Mouse (Mus musculus) megakaryocyte, embryonic 14.5 days (primary cell): ENCODE data around the gene Syngr3. TPM values are rescaled to one million over a fixed set of nuclear protein-coding genes. Genes with fewer than 3 reads are reported as not detected.

Experiments
- H3K27me3 ChIP-seq: replicated peaks from 2 replicates; pipeline ENCODE3; 2012; ENCODE audit warnings: inconsistent platforms
- H3K36me3 ChIP-seq: replicated peaks from 2 replicates; pipeline ENCODE3; 2012; ENCODE audit warnings: low read length, inconsistent platforms, mixed read lengths
- H3K4me1 ChIP-seq: 2 replicates; pipeline ENCODE4 v1.6.1; 2012; ENCODE audit warnings: inconsistent platforms
- H3K4me3 ChIP-seq: replicated peaks from 2 replicates; pipeline ENCODE3; 2012; ENCODE audit warnings: moderate library complexity, mild to moderate bottlenecking, inconsistent platforms
- H3K9me3 ChIP-seq: 2 replicates; pipeline ENCODE4 v1.6.1; 2012; ENCODE audit warnings: inconsistent platforms
- FLI1 ChIP-seq: IDR thresholded peaks from 2 replicates; pipeline ENCODE4 v1.6.1; 2012; ENCODE audit warnings: low read length, inconsistent platforms, mixed read lengths
- GATA1 ChIP-seq: IDR thresholded peaks from 3 replicates; pipeline ENCODE4 v1.6.1; 2012; ENCODE audit warnings: mixed read lengths, low read length, inconsistent platforms, borderline replicate concordance
- polyA plus RNA-seq: library from polyadenylated mRNA; stranded (reverse); fragments of >175 nt; gene quantifications from 2 replicates; pipeline ENCODE4 v1.2.3, GENCODE M21; 2012; ENCODE audit warnings: low replicate concordance; ENCODE audit not compliant: insufficient read depth

Gene Syngr3
- polyA plus RNA-seq, 1 experiment = 0.04 TPM

- no peaks in the 10 kb centered on the region for H3K36me3 ChIP-seq
- peaks cover 61% of the 10 kb centered on the region for H3K27me3 ChIP-seq
- TF ChIP-seq GATA1 = no peak
- no peak for TF ChIP-seq FLI1
- H3K4me1 ChIP-seq = peaks cover 19% of the 10 kb centered on the region
- peak within 1 kb of the TSS; percentile 84 for H3K4me3 ChIP-seq
- no peaks in the 10 kb centered on the region for H3K9me3 ChIP-seq
Measured at GRCm38 (mm10) chr17:24658017-24658758, 31.6 kb downstream of the Syngr3 start, which contains the start of gene Npw. Gene Npw (minus strand): TSS chr17:24658457.

- Histone ChIP-seq H3K27me3 (peaks cover 84% of the 10 kb centered on the region), H3K4me3 (no peak overlapping the region), H3K9me3 (no peaks in the 10 kb centered on the region; the same call in 1 of the 2 replicates), H3K4me1 (peaks cover 26% of the 10 kb centered on the region), H3K36me3 (no peaks in the 10 kb centered on the region)
- no peak for TF ChIP-seq GATA1
Measured at GRCm38 (mm10) chr17:24654969-24655368, 34.8 kb downstream of the Syngr3 start.

GRCm38 (mm10) chr17:24653967-24654710 lies 35.6 kb downstream of the Syngr3 start:
- peak overlapping the region; percentile 65 for H3K4me3 ChIP-seq
- no peaks in the 10 kb centered on the region for H3K36me3 ChIP-seq
- H3K27me3 ChIP-seq = peaks cover 86% of the 10 kb centered on the region
- peaks cover 34% of the 10 kb centered on the region for H3K4me1 ChIP-seq
- H3K9me3 ChIP-seq = no peaks in the 10 kb centered on the region; the same call in 1 of the 2 replicates
- TF ChIP-seq FLI1 = no peak
- TF ChIP-seq GATA1 = no peak

GRCm38 (mm10) chr17:24651835-24652234 lies 37.9 kb downstream of the Syngr3 start:
- H3K27me3 ChIP-seq = peaks cover 85% of the 10 kb centered on the region
- H3K4me3 ChIP-seq = no peak overlapping the region
- no peaks in the 10 kb centered on the region for H3K36me3 ChIP-seq
- H3K9me3 ChIP-seq = no peaks in the 10 kb centered on the region; the same call in 1 of the 2 replicates
- peaks cover 35% of the 10 kb centered on the region for H3K4me1 ChIP-seq
- TF ChIP-seq GATA1 = no peak
- TF ChIP-seq FLI1 = no peak

GRCm38 (mm10) chr17:24650766-24651165 lies 39.0 kb downstream of the Syngr3 start:
- TF ChIP-seq FLI1 (no peak), GATA1 (no peak)

GRCm38 (mm10) chr17:24650070-24650616 lies 39.6 kb downstream of the Syngr3 start, which contains the start of gene Slc9a3r2:
Gene Slc9a3r2 (minus strand): TSS chr17:24650327.
- peaks cover 90% of the 10 kb centered on the region for H3K27me3 ChIP-seq
- H3K9me3 ChIP-seq = no peaks in the 10 kb centered on the region; the same call in 1 of the 2 replicates
- TF ChIP-seq FLI1 (no peak), GATA1 (no peak)

More at GRCm38 (mm10) chr17:24650766-24651165, 39.0 kb downstream of the Syngr3 start:
- Histone ChIP-seq H3K27me3 (peaks cover 84% of the 10 kb centered on the region), H3K9me3 (no peaks in the 10 kb centered on the region; the same call in 1 of the 2 replicates), H3K36me3 (no peaks in the 10 kb centered on the region), H3K4me1 (peaks cover 36% of the 10 kb centered on the region), H3K4me3 (no peak overlapping the region)

GRCm38 (mm10) chr17:24649581-24650069 lies 40.1 kb downstream of the Syngr3 start:
- Histone ChIP-seq H3K36me3 (no peaks in the 10 kb centered on the region), H3K9me3 (no peaks in the 10 kb centered on the region; the same call in 1 of the 2 replicates), H3K27me3 (peaks cover 92% of the 10 kb centered on the region), H3K4me3 (peak overlapping the region; percentile 90), H3K4me1 (peaks cover 47% of the 10 kb centered on the region)
- TF ChIP-seq GATA1 (no peak), FLI1 (no peak)

More at GRCm38 (mm10) chr17:24650070-24650616, 39.6 kb downstream of the Syngr3 start, which contains the start of gene Slc9a3r2:
- H3K4me1 ChIP-seq = peaks cover 42% of the 10 kb centered on the region
- H3K36me3 ChIP-seq = no peaks in the 10 kb centered on the region
- H3K4me3 ChIP-seq = peak within 1 kb of the TSS; percentile 90

- no peak for TF ChIP-seq GATA1
- no peak for TF ChIP-seq FLI1
- peaks cover 92% of the 10 kb centered on the region for H3K27me3 ChIP-seq
- no peaks in the 10 kb centered on the region; the same call in 1 of the 2 replicates for H3K9me3 ChIP-seq
- H3K4me1 ChIP-seq = peaks cover 52% of the 10 kb centered on the region
- H3K36me3 ChIP-seq = no peaks in the 10 kb centered on the region
- no peak overlapping the region for H3K4me3 ChIP-seq
Measured at GRCm38 (mm10) chr17:24648731-24649377, 40.9 kb downstream of the Syngr3 start.

- Histone ChIP-seq H3K4me3 (no peak overlapping the region), H3K27me3 (peaks cover 96% of the 10 kb centered on the region)
Measured at GRCm38 (mm10) chr17:24647493-24647892, 42.3 kb downstream of the Syngr3 start.

More at GRCm38 (mm10) chr17:24647493-24647892, 42.3 kb downstream of the Syngr3 start:
- Histone ChIP-seq H3K4me1 (peaks cover 51% of the 10 kb centered on the region), H3K9me3 (no peaks in the 10 kb centered on the region; the same call in 1 of the 2 replicates), H3K36me3 (no peaks in the 10 kb centered on the region)
- no peak for TF ChIP-seq FLI1
- TF ChIP-seq GATA1 = no peak
